Mouse (Mus musculus) heart, embryonic 12.5 days (tissue): ENCODE measurements around the gene Serpinb1a. TPM values are rescaled to one million over a fixed set of nuclear protein-coding genes. Genes with fewer than 3 reads are reported as not detected.
A peak's percentile ranks its signal among the peaks of the same experiment; 100 is the strongest.

ENCODE experiments used
- ATAC-seq: fragments of 200-750 bp; cut with Nextera tagmentation; 2 replicates; pipeline ENCODE4 v1.8.0; 2017; ENCODE audit warnings: moderate TSS enrichment, moderate library complexity; ENCODE audit not compliant: insufficient number of reproducible peaks, low FRiP score
- H3K27ac ChIP-seq: fragments of 300-500 bp; sonication (generic); 2 replicates; pipeline ENCODE4 v1.5.1; 2016; ENCODE audit warnings: mild to moderate bottlenecking, moderate library complexity; ENCODE audit not compliant: poor library complexity, severe bottlenecking
- H3K27me3 ChIP-seq: fragments of 300-500 bp; sonication (generic); replicated peaks from 2 replicates; pipeline ENCODE4 v1.6.1; 2016; ENCODE audit warnings: mild to moderate bottlenecking, moderate library complexity
- H3K36me3 ChIP-seq: fragments of 300-500 bp; sonication (generic); 2 replicates; pipeline ENCODE4 v1.6.1; 2016; ENCODE audit warnings: mild to moderate bottlenecking, moderate library complexity
- H3K4me1 ChIP-seq: fragments of 300-500 bp; sonication (generic); replicated peaks from 2 replicates; pipeline ENCODE4 v1.6.1; 2016; ENCODE audit warnings: mild to moderate bottlenecking
- H3K4me2 ChIP-seq: fragments of 300-500 bp; sonication (generic); 2 replicates; pipeline ENCODE4 v1.6.1; 2016; ENCODE audit warnings: mild to moderate bottlenecking, moderate library complexity
- H3K4me3 ChIP-seq: fragments of 300-500 bp; sonication (generic); 2 replicates; pipeline ENCODE4 v1.5.1; 2016; ENCODE audit warnings: mild to moderate bottlenecking
- H3K9ac ChIP-seq: fragments of 300-500 bp; sonication (generic); 2 replicates; pipeline ENCODE4 v1.6.1; 2016; ENCODE audit warnings: mild to moderate bottlenecking, moderate library complexity
- H3K9me3 ChIP-seq: fragments of 300-500 bp; sonication (generic); replicated peaks from 2 replicates; pipeline ENCODE4 v1.6.1; 2016; ENCODE audit warnings: mild to moderate bottlenecking, moderate library complexity
- WGBS: fragments of 180-500 bp; shearing (Covaris S2); methylation state at CpG from one replicate; pipeline ENCODE4 v1.1.7; 2016; 5-methylcytosine and 5-hydroxymethylcytosine counted together
- polyA plus RNA-seq: library from polyadenylated mRNA; unstranded; fragments of >200 nt; fragmentation: Nextera tagmentation; extraction: Ambion mirVana; gene quantifications from 2 replicates; pipeline ENCODE4 v1.2.1, GENCODE M21; 2016

Gene Serpinb1a
- polyA plus RNA-seq, 1 experiment from 2014 or later = 6.1 TPM

GRCm38 (mm10) chr13:32821671-32822070 is 29.3 kb downstream of the Serpinb1a start:
- Histone ChIP-seq H3K27me3 (no peaks in the 10 kb centered on the region), H3K4me3 (no peak overlapping the region), H3K36me3 (peaks cover 58% of the 10 kb centered on the region), H3K9me3 (no peaks in the 10 kb centered on the region), H3K4me1 (no peaks in the 10 kb centered on the region), H3K27ac (no peak overlapping the region), H3K9ac (no peak overlapping the region), H3K4me2 (no peak overlapping the region)
- ATAC-seq = no peak
- WGBS = 99% methylated on average over 4 of the region's 4 CpGs

DNA sequence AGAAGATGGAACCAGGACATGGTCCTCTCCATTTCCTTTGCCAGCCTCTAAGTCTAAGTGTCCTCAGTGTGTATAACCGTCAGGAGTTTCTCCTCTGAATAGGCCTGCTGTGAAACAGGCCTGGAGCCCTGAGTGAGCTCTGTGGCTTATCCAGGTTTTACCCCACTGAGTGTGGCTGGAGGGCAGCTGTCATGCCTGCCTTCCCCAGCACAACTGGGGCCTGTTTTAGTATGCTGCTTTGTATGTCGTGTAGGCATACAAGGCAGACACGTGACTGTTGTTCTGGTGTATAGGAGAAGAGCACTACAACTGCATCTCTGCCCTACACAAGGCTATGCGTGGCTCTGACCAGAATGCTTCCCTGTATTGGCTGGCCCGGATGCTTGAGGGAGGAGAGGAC is 31.1 kb downstream of the Serpinb1a start:
- Histone ChIP-seq H3K27me3 (no peaks in the 10 kb centered on the region), H3K27ac (no peak overlapping the region), H3K9ac (no peak overlapping the region), H3K4me3 (no peak overlapping the region), H3K4me1 (no peaks in the 10 kb centered on the region), H3K9me3 (no peaks in the 10 kb centered on the region), H3K36me3 (peaks cover 65% of the 10 kb centered on the region), H3K4me2 (no peak overlapping the region)
- WGBS = 85% methylated on average over 5 of the region's 5 CpGs
- ATAC-seq = no peak

DNA sequence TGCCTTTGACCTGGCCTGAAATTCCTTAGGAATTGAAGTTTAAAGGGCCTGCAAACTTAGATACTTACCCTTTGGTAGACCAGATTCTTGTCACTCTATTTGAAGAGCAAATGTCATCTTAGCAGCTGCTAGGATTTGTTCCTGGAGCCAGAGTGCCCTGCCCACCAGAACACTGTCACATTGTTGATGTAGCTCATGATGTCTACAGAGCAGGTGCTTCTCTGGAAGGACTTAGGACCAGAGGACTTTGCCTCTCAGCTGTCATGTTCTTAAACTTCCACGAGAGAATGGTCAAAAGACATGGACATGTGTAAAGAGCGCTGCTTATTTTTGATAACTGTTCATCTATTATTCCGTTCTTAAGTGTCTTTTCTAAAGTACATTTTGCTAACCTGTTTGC is 31.7 kb downstream of the Serpinb1a start:
- WGBS = 89% methylated on average over 3 of the region's 3 CpGs
- Histone ChIP-seq H3K4me2 (no peak overlapping the region), H3K9me3 (no peaks in the 10 kb centered on the region; the same call in 1 of the 2 replicates), H3K36me3 (peaks cover 67% of the 10 kb centered on the region), H3K9ac (no peak overlapping the region), H3K4me1 (no peaks in the 10 kb centered on the region), H3K27me3 (no peaks in the 10 kb centered on the region), H3K4me3 (no peak overlapping the region), H3K27ac (no peak overlapping the region)
- ATAC-seq = no peak

- no peak overlapping the region for H3K4me2 ChIP-seq
- peaks cover 32% of the 10 kb centered on the region for H3K36me3 ChIP-seq
- WGBS = 93% methylated on average over 3 of the region's 3 CpGs
- peaks cover 22% of the 10 kb centered on the region for H3K4me1 ChIP-seq
- no peak overlapping the region for H3K4me3 ChIP-seq
- H3K9me3 ChIP-seq = no peaks in the 10 kb centered on the region
- no peak overlapping the region for H3K27ac ChIP-seq
- no peaks in the 10 kb centered on the region for H3K27me3 ChIP-seq
- H3K9ac ChIP-seq = no peak overlapping the region
- no peak for ATAC-seq
These were observed 43.4 kb downstream of the Serpinb1a start for GRCm38 (mm10) chr13:32807624-32808023.

GRCm38 (mm10) chr13:32806820-32807219 is 44.2 kb downstream of the Serpinb1a start:
- peaks cover 20% of the 10 kb centered on the region for H3K4me1 ChIP-seq
- H3K36me3 ChIP-seq = peaks cover 32% of the 10 kb centered on the region
- no peak overlapping the region for H3K27ac ChIP-seq
- 71% methylated on average over 7 of the region's 7 CpGs for WGBS
- no peaks in the 10 kb centered on the region for H3K27me3 ChIP-seq
- H3K9me3 ChIP-seq = no peaks in the 10 kb centered on the region
- no peak for ATAC-seq
- no peak overlapping the region for H3K9ac ChIP-seq
- H3K4me3 ChIP-seq = no peak overlapping the region
- no peak overlapping the region for H3K4me2 ChIP-seq

GRCm38 (mm10) chr13:32803701-32804345 is 47.2 kb downstream of the Serpinb1a start:
- H3K27ac ChIP-seq = peak overlapping the region; percentile 14; the same call in 1 of the 2 replicates
- no peaks in the 10 kb centered on the region for H3K27me3 ChIP-seq
- H3K4me2 ChIP-seq = peak overlapping the region; percentile 86
- ATAC-seq = no peak
- peak overlapping the region; percentile 88 for H3K4me3 ChIP-seq
- peaks cover 23% of the 10 kb centered on the region for H3K4me1 ChIP-seq
- H3K9me3 ChIP-seq = no peaks in the 10 kb centered on the region
- WGBS = 71% methylated on average over 4 of the region's 4 CpGs
- peaks cover 17% of the 10 kb centered on the region for H3K36me3 ChIP-seq
- H3K9ac ChIP-seq = no peak overlapping the region

DNA sequence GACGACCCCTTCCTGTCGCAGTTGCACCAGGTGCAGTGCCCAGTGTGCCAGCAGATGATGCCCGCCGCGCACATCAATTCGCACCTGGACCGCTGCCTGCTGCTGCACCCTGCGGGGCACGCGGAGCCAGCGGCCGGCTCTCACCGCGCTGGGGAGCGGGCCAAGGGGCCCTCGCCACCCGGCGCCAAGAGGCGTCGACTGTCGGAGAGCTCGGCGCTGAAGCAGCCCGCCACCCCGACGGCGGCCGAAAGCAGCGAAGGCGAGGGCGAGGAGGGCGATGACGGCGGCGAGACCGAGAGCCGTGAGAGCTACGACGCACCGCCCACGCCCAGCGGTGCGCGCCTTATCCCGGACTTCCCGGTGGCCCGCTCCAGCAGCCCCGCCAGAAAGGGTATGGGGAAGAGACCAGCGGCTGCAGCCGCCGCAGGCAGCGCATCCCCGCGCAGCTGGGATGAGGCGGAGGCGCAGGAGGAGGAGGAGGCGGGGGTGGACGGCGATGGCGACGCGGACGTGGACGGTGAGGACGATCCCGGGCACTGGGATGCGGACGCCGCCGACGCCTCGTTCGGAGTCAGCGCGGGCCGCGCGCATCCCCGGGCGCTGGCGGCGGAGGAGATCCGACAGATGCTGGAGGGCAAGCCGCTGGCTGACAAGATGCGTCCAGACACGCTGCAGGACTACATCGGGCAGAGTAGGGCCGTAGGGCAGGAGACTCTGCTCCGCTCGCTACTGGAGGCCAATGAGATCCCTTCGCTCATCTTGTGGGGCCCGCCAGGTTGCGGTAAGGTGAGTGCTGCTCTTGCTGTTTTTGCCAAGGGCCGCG is 48.5 kb downstream of the Serpinb1a start, which contains the start of gene D930007J09Rik:
Gene D930007J09Rik, minus strand, starts transcription at position 591 of the 823 bp plus-strand sequence.
- H3K9me3 ChIP-seq = no peaks in the 10 kb centered on the region
- peak within 1 kb of the TSS; percentile 88 for H3K9ac ChIP-seq
- no peaks in the 10 kb centered on the region for H3K27me3 ChIP-seq
- H3K4me2 ChIP-seq = peak within 1 kb of the TSS; percentile 86
- ATAC-seq = peak; percentile 51
- H3K36me3 ChIP-seq = 0 out of 2 replicates have a peak, but pooled peaks cover 11% of the 10 kb centered on the region
- H3K4me3 ChIP-seq = peak within 1 kb of the TSS; percentile 88
- H3K27ac ChIP-seq = peak within 1 kb of the TSS; percentile 37
- peaks cover 23% of the 10 kb centered on the region for H3K4me1 ChIP-seq
- under 1% methylated on average over 94 of the region's 95 CpGs for WGBS

- Histone ChIP-seq H3K36me3 (0 out of 2 replicates have a peak, but pooled peaks cover 7% of the 10 kb centered on the region), H3K4me1 (peaks cover 20% of the 10 kb centered on the region), H3K9ac (peak within 1 kb of the TSS; percentile 88), H3K27ac (peak within 1 kb of the TSS; percentile 37; the same call in 1 of the 2 replicates), H3K27me3 (no peaks in the 10 kb centered on the region), H3K9me3 (no peaks in the 10 kb centered on the region), H3K4me3 (peak within 1 kb of the TSS; percentile 88), H3K4me2 (peak within 1 kb of the TSS; percentile 86)
- ATAC-seq = peak; percentile 94
- under 1% methylated on average over 49 of the region's 51 CpGs for WGBS
These were observed 49.2 kb downstream of the Serpinb1a start, which contains the start of gene Wrnip1 for GRCm38 (mm10) chr13:32801693-32802221. TSS of gene Wrnip1 (plus strand) at chr13:32802038.

GRCm38 (mm10) chr13:32800859-32801258 is 50.1 kb downstream of the Serpinb1a start:
- Histone ChIP-seq H3K9me3 (no peaks in the 10 kb centered on the region), H3K4me2 (peak overlapping the region; percentile 86), H3K4me3 (peak overlapping the region; percentile 88; the same call in 1 of the 2 replicates), H3K27ac (no peak overlapping the region), H3K36me3 (no peaks in the 10 kb centered on the region), H3K27me3 (no peaks in the 10 kb centered on the region), H3K4me1 (peaks cover 15% of the 10 kb centered on the region), H3K9ac (no peak overlapping the region)
- ATAC-seq = no peak

DNA sequence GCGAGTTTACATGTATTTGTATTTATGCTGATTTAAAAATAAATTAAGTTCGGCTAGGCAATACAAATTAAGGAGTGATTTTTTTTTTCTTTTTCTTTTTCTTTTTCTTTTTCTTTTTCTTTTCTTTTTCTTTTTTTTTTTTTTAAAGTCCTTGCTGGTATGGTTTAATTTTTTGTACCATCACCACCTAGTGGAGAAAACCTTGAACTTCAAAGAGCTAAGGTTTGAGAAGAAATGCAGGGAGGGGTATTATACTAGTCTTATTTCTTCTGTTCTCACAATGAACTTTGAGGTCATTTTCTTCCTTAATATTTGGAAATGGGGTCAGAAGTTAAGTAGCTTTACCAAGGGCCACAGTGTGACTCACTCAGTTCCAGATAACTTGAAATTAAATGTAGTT is 51.9 kb downstream of the Serpinb1a start:
- H3K36me3 ChIP-seq = no peaks in the 10 kb centered on the region
- no peak overlapping the region for H3K4me2 ChIP-seq
- H3K9me3 ChIP-seq = no peaks in the 10 kb centered on the region
- H3K9ac ChIP-seq = no peak overlapping the region
- H3K27me3 ChIP-seq = no peaks in the 10 kb centered on the region
- no peak overlapping the region for H3K4me3 ChIP-seq
- no peak for ATAC-seq
- peaks cover 12% of the 10 kb centered on the region for H3K4me1 ChIP-seq
- no peak overlapping the region for H3K27ac ChIP-seq
- 59% methylated on average over 2 of the region's 2 CpGs for WGBS

DNA sequence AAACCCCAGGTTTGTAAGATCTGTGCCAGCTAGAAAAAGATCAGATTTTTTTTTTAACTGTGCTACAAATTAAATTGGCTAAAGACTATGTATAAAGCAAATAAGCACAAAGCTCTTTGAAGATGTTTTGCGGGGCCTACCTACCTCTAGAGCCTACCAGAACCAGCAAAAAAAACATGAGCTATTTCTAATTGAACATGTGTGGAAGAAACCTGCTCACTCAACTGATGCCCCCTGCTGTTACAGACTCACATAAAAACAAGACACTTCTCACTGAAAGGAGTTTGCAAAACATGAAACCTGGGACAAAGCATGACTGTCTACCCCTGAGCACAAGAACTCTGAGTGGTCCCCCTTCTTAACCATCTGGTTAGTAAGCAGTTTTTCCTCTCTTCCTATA is 53.9 kb downstream of the Serpinb1a start:
- no peak for ATAC-seq
- Histone ChIP-seq H3K4me3 (no peak overlapping the region), H3K4me1 (peaks cover 3% of the 10 kb centered on the region; the same call in 1 of the 2 replicates), H3K27ac (no peak overlapping the region), H3K9ac (no peak overlapping the region), H3K9me3 (no peaks in the 10 kb centered on the region), H3K27me3 (no peaks in the 10 kb centered on the region), H3K36me3 (no peaks in the 10 kb centered on the region), H3K4me2 (no peak overlapping the region)
- WGBS = 84% methylated on average over 1 of the region's 1 CpGs
